Mouse (Mus musculus) spleen, postnatal 4 days (tissue): ENCODE measurements around the gene Tnik.

ENCODE experiments used
- DNase-seq, 2 experiments: peaks; one replicate each; pipeline ENCODE4 v3.0.0; 2022; ENCODE audit warnings: low spot score in 2 of 2

Tnik gene

DNA sequence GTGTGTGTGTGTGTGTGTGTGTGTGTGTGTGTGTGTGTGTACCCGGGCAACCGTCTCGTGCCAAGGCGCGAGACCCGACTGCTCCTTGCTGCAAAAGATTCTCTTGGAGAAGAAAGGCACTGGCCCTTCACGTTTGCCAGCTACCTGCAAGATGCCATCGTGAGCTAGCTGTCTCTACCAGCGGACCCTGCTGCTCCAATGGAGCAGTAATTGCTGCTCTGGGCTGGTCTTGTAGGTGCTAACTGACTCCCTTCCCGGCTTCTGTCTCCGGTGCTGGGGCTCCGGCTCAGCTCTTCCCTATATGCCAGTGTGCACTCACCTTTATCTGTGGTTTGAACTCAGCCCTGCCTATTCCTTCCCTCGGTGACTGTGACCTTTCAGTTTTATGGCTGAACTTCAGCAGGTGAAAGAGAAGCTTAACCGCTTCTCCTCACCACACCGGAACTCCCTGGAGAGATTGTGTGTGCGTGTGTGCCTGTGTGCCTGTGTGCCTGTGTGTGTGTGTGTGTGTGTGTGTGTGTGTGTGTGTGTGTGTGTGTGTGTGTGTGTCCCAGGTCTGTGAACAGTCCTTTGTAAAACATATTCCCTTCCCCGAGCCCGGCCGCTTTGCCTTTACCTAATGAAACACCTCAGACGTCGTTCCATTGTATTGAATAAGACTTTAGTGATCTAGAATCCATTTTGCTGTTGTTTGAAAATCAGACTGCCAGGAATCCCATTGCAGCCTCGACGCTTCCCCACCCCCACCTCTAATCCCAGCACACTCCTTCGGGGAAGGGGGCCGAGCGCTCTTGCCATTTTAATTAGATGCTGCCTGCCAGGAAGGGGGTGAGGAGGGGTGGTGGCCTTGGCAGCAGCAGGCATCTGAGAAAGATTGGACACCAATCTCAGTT, 1.2 kb downstream of the Tnik start:
- no peak for DNase-seq

DNA sequence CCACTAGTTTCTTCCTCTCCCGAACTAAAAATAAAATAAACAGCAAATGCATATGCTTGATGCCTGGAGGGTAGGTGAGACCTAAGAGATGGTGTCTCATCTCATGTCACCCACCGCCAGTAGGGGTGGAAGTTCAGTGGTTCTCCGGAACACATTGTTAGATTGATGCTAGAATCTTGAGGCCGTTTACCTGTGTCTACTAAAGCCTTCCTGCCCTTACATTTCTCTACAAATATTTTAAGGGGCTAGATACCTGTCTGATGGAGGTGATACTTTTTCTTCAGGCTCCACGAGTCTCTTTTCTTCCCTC, 1.8 kb downstream of the Tnik start:
- no peak for DNase-seq

DNA sequence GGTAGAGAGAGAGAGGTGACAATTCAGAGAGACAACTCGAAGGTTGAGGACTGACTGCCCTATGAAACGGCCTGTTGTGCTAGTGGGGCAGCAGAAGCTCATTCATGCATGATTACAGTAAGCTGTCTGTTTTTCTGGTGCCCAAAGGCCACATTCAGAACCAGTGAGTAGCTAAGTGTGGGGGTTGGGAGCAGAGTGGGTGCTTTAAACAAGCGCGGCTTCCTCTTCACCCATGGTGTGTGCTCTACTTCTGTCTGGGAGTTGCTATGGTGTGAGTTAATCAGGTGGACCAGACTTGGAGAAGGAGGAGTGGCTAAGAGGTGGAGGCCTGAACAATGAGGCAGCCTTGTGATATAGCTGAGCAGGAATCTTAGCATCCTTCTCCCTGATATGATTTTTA, 2.2 kb downstream of the Tnik start:
- DNase-seq: no peak

DNA sequence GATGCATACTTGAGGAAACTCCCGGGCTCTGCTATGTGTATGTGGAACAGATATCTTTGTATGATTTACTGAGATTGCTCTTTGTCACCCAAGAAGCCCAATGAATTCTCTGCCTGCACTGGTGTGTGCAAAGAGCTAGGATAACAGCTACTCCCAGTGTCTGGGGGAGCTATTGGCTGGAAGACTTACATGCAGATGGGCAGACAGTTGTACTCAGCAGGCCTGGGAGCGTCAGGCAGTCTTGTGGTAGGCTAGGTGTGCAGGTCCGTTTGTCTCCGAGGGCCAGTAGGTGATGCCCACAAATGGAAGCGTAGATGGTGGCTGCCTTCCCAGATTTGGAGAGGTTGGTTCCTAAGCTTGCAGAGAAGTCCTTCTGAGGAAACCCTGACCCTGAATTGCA, 2.6 kb downstream of the Tnik start:
- DNase-seq: no peak

DNA sequence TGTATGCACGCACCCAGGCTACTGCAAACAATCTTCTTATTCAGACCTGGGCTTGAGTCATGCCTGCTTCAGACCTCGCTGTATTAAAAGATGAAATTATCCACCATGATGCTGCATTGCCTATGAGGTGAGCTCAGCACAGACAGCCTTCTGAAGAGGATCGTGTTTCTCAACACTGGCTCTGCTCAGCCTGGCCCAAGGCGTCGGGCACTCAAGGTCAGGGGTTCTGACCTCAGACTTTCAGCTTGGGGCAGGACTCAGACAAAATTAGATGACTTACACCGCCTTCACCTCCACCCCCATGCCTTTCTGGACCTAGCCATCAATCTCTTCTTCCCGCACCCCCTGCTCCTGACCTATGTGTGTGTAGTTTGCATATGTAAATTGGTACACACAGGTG, 4.2 kb downstream of the Tnik start:
- no peak for DNase-seq

DNA sequence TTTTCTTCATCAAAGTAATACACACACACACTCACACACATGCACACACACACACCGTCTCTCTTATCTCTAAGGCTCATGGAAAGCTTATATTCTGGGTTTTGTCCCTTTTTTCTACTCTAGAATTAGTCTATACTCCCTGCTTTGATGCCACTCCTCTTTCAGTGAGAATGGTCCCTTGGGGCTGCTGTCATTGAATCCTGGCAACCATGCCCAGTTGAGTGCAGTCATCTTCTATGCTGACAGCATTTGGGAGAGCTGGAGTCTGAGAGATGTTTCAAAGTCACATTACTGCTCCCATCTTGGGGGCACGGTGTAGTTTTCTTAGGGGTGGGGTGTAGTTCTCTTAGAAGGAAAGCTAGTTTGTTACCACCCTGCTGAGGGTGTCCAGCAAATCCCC, 6.7 kb downstream of the Tnik start:
- DNase-seq: no peak

DNA sequence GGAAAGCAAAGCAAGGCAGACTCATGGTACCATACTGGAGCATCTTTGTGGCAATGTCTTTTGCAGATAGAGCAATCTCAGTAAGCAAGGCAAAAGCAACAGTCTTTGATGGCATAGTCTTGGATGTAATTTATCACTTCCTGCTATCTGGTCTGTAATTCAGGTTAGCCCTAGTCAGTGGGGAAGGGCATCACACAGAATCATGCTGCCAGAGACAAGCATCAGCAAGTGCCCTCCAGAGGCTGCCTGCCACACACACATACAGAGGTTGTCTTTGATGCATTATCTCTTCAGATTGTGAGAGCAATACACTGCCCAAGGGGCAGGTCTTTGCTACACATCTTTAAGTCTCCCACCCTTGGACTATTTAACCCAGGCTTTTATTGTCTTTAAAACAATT, 8.9 kb downstream of the Tnik start:
- DNase-seq: no peak

DNA sequence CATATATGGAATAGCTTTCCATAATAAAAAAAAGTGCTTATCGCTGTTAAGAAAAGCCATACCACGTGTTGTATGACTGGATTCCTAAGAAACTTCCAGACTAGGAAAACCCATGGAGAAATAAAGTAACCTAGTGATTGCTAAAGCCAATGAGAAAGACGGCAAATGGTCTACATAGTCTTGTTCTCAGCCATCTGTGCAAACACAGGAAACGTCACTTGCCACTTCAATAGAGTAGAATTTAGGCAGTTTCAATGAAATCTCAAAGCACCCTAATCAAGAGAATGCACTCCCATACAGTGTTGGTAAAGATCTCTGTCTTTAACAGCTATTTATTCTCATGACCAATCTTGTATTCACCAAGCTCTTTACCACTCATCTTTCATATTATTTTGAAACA, 11.7 kb downstream of the Tnik start:
- DNase-seq: no peak

DNA sequence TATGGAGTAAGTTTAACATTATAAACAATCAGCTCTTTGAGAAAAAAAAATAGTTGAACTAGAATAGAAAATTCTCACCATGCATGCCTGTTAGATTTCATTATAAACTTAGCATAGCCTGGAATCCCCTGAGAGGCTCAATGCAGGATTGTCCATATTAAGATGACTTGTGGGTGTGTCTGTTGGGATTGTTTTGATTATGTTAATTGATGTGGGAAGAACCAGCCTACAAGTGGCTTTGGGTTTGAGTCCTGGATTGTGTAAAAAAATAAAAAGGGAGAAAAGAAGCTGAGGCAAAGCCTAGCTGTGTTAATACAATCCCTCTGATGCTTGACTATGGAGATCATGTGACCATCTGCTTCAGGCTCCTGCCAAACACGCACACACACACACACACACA, 26.7 kb downstream of the Tnik start:
- DNase-seq: no peak

DNA sequence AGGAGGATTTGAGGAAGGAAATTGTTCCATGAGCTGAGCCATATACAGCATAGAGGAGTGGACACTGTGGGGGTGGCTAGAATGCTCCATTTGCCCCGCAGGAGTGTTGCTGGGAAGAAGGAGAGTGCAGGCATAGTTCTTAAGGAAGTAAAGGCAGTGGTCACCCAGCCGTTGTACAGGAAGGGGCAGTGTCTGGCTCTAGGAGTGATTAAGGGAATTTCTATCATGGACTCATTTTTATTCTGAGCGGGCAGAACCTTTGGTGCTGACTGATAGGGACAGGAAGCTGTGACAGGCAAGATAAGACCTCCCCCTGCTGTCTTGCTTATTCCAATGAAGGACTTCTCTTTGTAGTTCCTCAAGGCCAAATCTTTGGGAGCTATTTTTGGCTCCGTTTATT, 38.4 kb downstream of the Tnik start:
- no peak for DNase-seq

DNA sequence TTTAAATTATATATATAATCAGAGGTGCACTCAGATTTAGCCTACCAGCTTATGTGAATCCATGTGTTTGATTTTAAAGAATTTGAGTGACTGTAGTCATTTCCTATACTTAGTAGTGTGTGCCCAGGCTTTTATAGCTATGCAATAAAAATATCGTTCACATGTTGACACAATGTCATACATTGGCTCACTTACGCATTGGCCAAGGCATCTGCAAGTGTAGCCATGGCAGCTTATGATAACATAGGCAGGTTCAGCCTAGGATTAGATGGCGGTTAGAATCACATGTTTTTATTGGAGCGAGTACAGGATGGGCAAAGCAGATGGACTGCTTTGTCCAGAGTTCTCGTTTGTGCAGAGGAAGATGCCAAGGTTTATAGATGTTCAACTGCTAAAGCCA, 40.9 kb downstream of the Tnik start:
- DNase-seq: no peak

DNA sequence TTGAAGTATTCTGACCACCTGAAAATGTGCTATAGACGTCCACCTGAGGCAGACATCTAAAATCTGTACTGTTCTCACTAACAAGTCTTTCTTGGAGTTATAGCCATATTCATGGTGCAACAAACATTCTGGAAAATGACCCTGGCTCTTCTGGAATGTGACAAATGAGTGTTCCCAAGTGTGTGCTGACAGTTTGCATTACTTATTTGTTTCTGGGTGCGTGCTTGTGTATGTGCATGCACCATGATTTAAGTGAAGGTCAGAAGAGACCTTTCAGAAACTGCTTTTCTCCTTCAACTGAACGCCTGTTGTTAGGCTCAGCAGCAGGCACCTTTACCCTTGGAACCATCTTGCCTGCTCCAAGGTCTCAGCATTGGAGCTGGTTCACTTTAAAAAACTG, 43.8 kb downstream of the Tnik start:
- no peak for DNase-seq

DNA sequence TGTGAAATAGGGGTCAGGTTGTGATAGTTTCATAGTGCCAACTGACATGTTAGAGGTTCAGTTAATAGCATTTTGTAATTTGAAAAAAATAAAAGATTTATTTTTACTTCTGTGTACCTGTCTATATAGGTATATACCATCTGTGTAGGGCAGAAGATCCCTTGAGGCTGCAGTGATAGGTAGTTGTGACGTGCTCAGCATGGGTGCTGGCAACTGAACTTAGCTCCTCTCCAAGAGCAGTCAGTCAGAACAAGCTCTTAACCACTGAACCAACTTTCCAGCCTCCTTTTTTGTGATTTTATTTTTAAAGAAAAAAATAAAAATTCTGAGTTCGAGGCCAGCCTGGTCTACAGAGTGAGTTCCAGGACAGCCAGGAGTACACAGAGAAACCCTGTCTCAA, 51.4 kb downstream of the Tnik start:
- no peak for DNase-seq

DNA sequence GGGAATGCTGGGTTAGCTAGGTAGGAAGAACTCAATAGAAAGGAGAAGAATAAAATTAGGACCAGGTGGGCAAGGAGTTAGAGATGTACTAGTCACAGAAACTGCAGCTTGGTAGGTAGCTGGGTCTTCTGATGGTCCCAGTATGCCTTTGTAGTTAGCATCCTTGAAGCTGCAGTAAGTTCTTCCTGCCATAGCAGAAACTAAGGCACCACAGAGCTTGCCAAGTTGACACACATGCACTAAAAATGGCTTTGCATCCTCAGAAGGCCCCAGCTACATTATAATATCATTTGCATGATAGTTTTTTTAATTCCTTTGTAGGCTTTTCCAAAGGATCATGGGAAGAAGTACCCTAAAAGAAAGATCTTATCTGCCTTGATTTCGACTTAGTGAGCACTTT, 54.3 kb downstream of the Tnik start:
- DNase-seq: no peak

DNA sequence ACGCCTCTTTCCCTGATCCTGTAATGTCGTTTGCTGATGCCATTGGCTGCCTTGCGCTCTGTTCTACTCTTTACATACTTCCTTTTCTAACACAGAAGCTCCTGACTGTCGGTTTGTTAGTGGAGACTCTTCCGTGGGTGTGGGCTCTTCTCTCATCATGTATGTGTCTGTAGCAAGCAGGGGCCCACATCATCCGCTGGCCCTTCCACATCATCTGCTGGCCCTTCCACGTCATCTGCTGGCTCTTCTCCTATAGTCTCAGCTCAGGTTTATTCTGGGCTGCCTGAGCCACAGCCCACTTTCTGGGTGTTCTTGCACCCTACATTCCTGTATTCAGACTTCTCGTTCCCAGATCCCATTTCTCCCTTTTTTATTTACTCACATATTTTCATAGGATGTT, 58.6 kb downstream of the Tnik start:
- DNase-seq: no peak

DNA sequence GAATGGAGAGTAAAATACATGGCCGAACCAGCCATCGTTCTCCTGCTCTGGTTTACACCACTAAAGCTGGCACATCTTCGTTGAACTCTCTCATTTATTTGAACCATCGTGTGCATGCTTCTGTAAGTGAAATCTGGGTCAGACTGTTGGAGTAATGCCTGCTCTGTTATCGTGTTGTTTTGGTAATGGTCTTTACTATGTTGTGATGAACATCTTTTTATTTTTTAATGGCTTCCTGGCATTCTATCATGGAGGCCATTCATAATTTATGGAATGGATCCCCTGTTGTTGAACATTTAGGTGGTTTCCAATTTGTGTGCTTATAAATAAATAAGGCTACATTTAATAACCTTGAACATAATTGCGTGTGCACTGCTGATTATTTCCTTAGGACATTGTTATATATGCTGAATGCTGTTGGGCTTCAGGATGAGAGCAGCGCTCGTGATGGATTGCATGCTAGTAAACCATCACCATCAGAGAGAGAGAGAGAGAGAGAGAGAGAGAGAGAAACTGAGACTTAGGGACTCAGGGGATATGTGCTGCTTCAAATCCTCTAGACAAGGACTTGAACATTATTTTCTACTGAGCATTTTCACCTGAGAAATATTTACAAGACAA, 62.7 kb downstream of the Tnik start:
- no peak for DNase-seq

DNA sequence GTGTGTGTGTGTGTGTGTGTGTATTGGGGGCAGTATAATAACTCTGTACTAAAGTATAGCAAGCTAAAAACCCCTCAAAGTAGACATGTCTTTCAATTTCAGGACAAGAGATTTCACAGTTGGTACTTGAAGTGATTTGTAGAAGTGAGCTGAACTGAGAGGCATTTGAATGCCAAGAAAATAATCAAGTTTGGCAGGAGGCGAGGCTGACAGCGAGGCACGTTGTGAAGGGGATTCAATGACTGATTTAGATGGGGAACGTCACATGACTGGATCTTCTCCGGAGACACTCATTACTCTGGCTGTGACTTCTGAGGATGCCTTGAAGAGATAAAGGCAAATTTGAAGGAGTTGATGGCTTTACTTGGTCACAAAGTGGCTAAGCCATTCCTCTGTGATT, 69.3 kb downstream of the Tnik start:
- DNase-seq: no peak

DNA sequence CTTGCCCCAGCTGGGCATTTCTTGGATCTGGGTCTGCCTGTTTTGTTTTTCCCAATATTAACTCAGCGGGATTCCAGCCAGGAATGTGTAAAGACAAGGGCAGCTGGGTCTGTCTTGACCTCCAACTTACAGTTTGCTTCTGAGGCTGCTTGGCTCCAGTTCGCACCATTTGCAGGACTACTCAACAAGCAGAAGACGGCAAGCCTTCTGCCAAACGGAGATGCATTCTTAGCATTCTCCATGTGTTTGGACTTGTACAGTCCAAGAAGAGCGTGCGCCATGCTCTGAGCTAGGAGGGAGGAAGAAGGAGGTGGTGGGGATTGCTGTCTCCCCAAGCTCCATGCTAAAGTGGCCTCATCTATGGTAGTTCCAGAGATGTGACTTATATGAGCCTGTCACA, 70.9 kb downstream of the Tnik start:
- no peak for DNase-seq

DNA sequence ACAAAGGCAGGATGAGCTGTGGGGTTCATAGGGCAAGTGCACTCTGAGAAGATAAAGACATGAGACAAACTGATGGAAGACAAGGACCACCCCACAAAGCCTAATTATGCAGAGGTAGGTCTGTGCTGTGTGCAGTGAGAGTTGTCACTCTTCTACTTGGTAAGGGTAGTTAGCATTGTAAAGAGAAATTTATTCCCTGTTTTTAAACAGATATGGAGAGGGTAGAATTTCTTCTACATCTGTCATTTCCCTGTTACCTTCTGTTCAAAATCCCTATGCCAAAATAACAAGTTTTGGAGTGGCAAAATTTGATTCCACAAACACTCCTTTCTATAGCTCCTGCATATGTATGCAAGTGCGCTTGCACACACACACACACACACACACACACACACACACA, 71.5 kb downstream of the Tnik start:
- DNase-seq: no peak

DNA sequence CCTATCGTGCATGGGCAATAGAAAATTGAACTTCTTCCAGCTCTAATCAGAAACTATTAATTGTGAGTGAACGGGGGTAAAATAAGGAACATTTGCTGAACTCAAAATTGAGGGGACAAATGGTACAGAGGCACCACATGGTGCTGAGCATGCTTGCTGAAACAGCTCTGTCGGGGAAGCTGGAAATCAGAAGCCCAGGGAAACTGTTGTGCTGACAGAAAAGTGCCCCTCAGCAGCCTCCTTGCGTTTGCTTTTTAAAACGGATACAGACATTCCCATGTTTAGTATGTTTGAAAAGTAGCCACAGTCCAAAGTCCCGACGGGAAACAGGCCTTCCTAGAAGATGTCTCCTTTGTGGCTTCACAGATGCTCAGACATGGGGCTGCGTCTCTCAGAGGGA, 77.1 kb downstream of the Tnik start:
- DNase-seq: no peak

DNA sequence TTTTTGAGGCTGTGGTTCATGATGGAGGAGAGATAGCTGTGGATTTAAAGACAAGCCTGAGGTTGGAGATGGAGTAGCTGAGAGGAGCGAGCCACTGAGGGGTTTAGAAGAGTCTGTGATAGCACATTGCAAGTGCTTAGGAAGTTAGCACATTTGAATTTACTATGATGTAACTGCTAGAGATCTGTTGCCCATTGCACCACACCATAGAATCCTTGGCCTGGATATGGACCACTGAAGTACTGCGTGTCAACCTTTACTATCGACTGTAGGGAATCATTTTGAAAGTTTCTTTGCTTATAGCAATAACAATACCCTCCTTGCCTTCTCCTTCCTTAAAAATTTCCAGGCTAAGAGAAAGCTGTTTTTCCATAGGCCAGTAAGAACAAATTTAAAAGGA, 80.2 kb downstream of the Tnik start:
- DNase-seq: no peak

DNA sequence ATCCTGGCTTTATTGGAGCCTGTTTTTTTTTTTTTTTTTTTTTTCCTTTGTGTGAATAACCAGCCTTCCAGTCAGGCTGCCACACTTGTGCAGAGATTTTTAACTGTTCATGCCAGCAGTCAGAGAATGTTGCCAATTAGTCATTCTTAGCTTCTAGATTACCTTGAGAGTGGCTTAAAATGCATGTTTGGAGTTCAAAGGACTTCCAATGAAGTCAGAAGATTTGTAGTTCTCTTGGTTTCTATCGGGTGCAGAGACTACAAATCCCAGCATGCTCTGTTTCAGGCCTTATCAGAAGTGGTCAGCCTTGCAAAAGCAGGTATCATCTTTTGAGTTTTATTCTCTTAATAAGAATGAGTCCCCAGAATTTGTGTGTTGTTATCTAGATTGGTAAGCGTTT, 80.6 kb downstream of the Tnik start:
- DNase-seq: no peak

DNA sequence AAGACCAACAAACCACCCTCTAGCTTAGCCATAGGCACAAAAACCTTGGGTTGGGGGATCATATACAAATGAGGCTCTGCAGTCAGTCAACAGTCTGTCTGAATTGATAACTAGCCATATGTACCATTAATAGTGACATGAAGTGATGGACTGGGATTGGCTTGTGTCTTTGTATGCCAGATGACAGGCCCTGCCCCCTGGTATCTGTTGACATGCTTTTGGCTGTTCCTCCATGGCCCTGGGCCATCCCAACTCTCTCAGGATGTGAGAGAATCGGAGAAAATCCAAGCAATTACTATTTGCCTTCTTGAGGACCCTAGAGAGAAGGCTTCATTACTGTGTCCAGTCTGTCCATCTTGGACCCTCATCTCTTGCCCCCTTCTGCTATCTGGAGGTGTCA, 82.4 kb downstream of the Tnik start:
- DNase-seq: no peak

DNA sequence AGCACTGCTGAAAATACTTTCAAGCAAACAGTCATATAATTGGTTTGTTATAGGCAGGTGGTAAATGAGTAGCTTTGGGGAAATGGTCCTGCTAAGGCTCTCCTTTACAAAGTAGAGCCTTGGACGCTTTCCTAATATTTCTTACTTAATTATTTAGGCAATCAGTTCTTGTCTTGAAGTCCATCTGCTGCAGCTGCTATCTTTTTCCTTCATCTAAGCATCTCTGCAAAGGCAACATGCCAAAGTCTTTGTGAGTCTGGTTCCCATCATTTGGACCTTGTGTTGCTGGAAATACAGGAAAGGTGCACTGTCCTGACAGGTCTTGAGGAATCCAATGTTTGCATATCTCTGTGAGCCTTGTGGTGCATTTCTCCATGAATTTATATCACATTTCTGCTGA, 82.9 kb downstream of the Tnik start:
- no peak for DNase-seq
